Mouse (Mus musculus): Measurements from ENCODE around the gene Slc5a5. TPM values are rescaled to one million over a fixed set of nuclear protein-coding genes. Genes with fewer than 3 reads are reported as not detected.

Slc5a5 gene
- polyA plus RNA-seq, 1 experiment from 2014 or later = 1.1 TPM

GRCm38 (mm10) chr8:70833520-70833919 lies 59.0 kb downstream of the Slc5a5 start:
- Histone ChIP-seq H3K4me2 (ENCODE audit: low read depth) (no peak overlapping the region), H3K27ac (ENCODE audit: low read depth, low read length) (no peak overlapping the region), H3K9me3 (ENCODE audit: control insufficient read depth, low read length) (no peaks in the 10 kb centered on the region), H3K4me1 (ENCODE audit: control insufficient read depth, insufficient read depth, low read length) (0 out of 2 replicates have a peak, but pooled peaks cover 2% of the 10 kb centered on the region), H3K4me3 (ENCODE audit: low read depth, low read length) (no peak overlapping the region), H3K9ac (ENCODE audit: low read length) (no peak overlapping the region), H3K27me3 (ENCODE audit: control insufficient read depth, insufficient read depth, low read length) (no peaks in the 10 kb centered on the region), H3K36me3 (ENCODE audit: control insufficient read depth, insufficient read depth, low read length) (peaks cover 4% of the 10 kb centered on the region; the same call in 1 of the 2 replicates)
- DNase-seq (ENCODE audit: low spot score) (no peak), ATAC-seq (ENCODE audit: insufficient read depth, low FRiP score, low TSS enrichment) (no peak)
- WGBS = 51% methylated on average over 15 of the region's 15 CpGs

DNA sequence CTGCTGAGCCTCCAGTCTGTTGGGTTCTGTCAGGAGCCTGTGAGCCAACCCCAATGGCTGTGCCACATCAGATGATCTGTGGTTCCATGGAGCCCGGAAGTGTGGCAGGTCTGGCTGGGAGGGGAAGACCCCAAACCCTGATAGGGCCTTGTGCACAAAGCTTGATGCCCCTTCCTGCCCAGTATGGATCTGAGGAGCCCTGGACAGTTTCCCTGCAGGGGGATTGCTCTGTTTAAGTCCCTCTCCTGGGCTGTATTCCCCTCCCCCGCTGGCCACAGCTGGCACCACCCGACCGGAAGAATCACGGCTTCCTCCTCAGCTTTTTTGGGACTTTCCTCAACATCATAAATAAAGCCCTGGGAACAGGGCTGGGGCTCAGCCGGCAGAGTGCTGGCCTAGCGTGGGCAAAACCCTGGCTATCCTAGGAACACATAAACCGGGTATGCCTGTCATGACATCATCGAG lies 59.5 kb downstream of the Slc5a5 start:
- 0 out of 2 replicates have a peak overlapping the region, but pooled peaks have one; percentile 1 for H3K9ac ChIP-seq (ENCODE audit: low read length)
- H3K4me2 ChIP-seq (ENCODE audit: low read depth) = no peak overlapping the region
- H3K36me3 ChIP-seq (ENCODE audit: control insufficient read depth, insufficient read depth, low read length) = peaks cover 4% of the 10 kb centered on the region; the same call in 1 of the 2 replicates
- H3K9me3 ChIP-seq (ENCODE audit: control insufficient read depth, low read length) = no peaks in the 10 kb centered on the region
- no peaks in the 10 kb centered on the region for H3K27me3 ChIP-seq (ENCODE audit: control insufficient read depth, insufficient read depth, low read length)
- H3K4me1 ChIP-seq (ENCODE audit: control insufficient read depth, insufficient read depth, low read length) = no peaks in the 10 kb centered on the region
- DNase-seq (ENCODE audit: low spot score) (no peak), ATAC-seq (ENCODE audit: insufficient read depth, low FRiP score, low TSS enrichment) (no peak; the same call in 1 of the 2 replicates)
- no peak overlapping the region for H3K4me3 ChIP-seq (ENCODE audit: low read depth, low read length)
- H3K27ac ChIP-seq (ENCODE audit: low read depth, low read length) = no peak overlapping the region
- WGBS = 52% methylated on average over 9 of the region's 9 CpGs

MicroRNA genes within 50 kb of the gene (microRNA counts, 519-probe panel; counts per million panel counts)
- 171 counts per million, percentile 57 among the panel's probes with 10 or more counts for microRNA mmu-miR-1969

Small RNAs within 50 kb of the gene (microRNA-seq; reads per million reads assigned to microRNA genes)
- 9.1 reads per million, percentile 20 among the genes with 10 or more reads in this experiment for gene Mir1969
- gene Mir7067 = not detected

Other genes starting within 250 kb of the Slc5a5 start
- gene Pgpep1, start 232.4 kb downstream of the Slc5a5 start, polyA plus RNA-seq (2014; fragmentation: Nextera tagmentation; extraction: Ambion mirVana) = 246 and 268 TPM in 2 replicates
- gene Lsm4, start 219.5 kb downstream of the Slc5a5 start, polyA plus RNA-seq (2014; fragmentation: Nextera tagmentation; extraction: Ambion mirVana) = 298 and 301 TPM in 2 replicates
- 167 and 171 TPM in 2 replicates for gene Jund, start 193.8 kb downstream of the Slc5a5 start, polyA plus RNA-seq (2014; fragmentation: Nextera tagmentation; extraction: Ambion mirVana)
- not detected in 2 replicates for gene Iqcn, start 189.3 kb downstream of the Slc5a5 start, polyA plus RNA-seq (2014; fragmentation: Nextera tagmentation; extraction: Ambion mirVana)
- not detected in 2 replicates for gene Gm3336, start 174.2 kb downstream of the Slc5a5 start, polyA plus RNA-seq (2014; fragmentation: Nextera tagmentation; extraction: Ambion mirVana)
- gene Pde4c, start 169.0 kb downstream of the Slc5a5 start, polyA plus RNA-seq (2014; fragmentation: Nextera tagmentation; extraction: Ambion mirVana) = 0.42 TPM in 1 of 2 replicates, not detected in the other
- 97.9 and 111 TPM in 2 replicates for gene Rab3a, start 138.1 kb downstream of the Slc5a5 start, polyA plus RNA-seq (2014; fragmentation: Nextera tagmentation; extraction: Ambion mirVana)
- gene Mpv17l2, start 131.8 kb downstream of the Slc5a5 start, polyA plus RNA-seq (2014; fragmentation: Nextera tagmentation; extraction: Ambion mirVana) = 40.7 and 41.3 TPM in 2 replicates
- 52.4 and 54.7 TPM in 2 replicates for gene Pik3r2, start 116.0 kb downstream of the Slc5a5 start, polyA plus RNA-seq (2014; fragmentation: Nextera tagmentation; extraction: Ambion mirVana)
- gene Mast3, start 87.7 kb downstream of the Slc5a5 start, polyA plus RNA-seq (2014; fragmentation: Nextera tagmentation; extraction: Ambion mirVana) = 10.5 and 14.7 TPM in 2 replicates
- not detected in 2 replicates for gene Il12rb1, start 84.3 kb downstream of the Slc5a5 start, polyA plus RNA-seq (2014; fragmentation: Nextera tagmentation; extraction: Ambion mirVana)
- 8.8 and 10.2 TPM in 2 replicates for gene Arrdc2, start 53.0 kb downstream of the Slc5a5 start, polyA plus RNA-seq (2014; fragmentation: Nextera tagmentation; extraction: Ambion mirVana)
- gene Kcnn1, start 29.5 kb downstream of the Slc5a5 start, polyA plus RNA-seq (2014; fragmentation: Nextera tagmentation; extraction: Ambion mirVana) = 14.0 and 14.1 TPM in 2 replicates
- gene Ccdc124, start 18.8 kb downstream of the Slc5a5 start, polyA plus RNA-seq (2014; fragmentation: Nextera tagmentation; extraction: Ambion mirVana) = 152 and 155 TPM in 2 replicates
- gene Rpl18a, start 4.7 kb upstream of the Slc5a5 start, polyA plus RNA-seq (2014; fragmentation: Nextera tagmentation; extraction: Ambion mirVana) = 3,152 and 3,217 TPM in 2 replicates
- gene Map1s, start 13.2 kb upstream of the Slc5a5 start, polyA plus RNA-seq (2014; fragmentation: Nextera tagmentation; extraction: Ambion mirVana) = 45.4 and 47.1 TPM in 2 replicates

Measured in neural tube, embryonic 11.5 days (tissue).